Mouse (Mus musculus) gonadal fat pad, adult 2 months (tissue): Measurements from ENCODE around the gene Thop1. TPM values are rescaled to one million over a fixed set of nuclear protein-coding genes. Genes with fewer than 3 reads are reported as not detected.
"Not testable (repeated sequence)": the region's sequence is repeated elsewhere in the genome, so short reads cannot be mapped to it uniquely, and the experiment has no call there.

ENCODE experiments used
- DNase-seq: peaks from one replicate; pipeline ENCODE4 v3.0.0-alpha.2; 2012; ENCODE audit warnings: low read depth
- polyA plus RNA-seq: library from polyadenylated mRNA; depleted of rRNA; stranded (reverse); fragments of >200 nt; gene quantifications from 2 replicates; pipeline ENCODE4 v1.2.3, GENCODE M21; 2012

Thop1 gene
- polyA plus RNA-seq, 1 experiment, result 35.0 TPM

- DNase-seq, result no peak
These were observed 12.3 kb upstream of the Thop1 start for GRCm38 (mm10) chr10:81057406-81058130.

- DNase-seq, result no peak
These were observed 10.9 kb upstream of the Thop1 start for GRCm38 (mm10) chr10:81058896-81059295.

- DNase-seq, result peak; percentile 91
These were observed 10.0 kb upstream of the Thop1 start, which contains the start of gene Sgta for GRCm38 (mm10) chr10:81059603-81060543. TSS of gene Sgta (minus strand) at chr10:81060181.

GRCm38 (mm10) chr10:81062710-81063109 lies 7.1 kb upstream of the Thop1 start:
- no peak for DNase-seq

- not testable (repeated sequence) for DNase-seq
These were observed 5.3 kb upstream of the Thop1 start for GRCm38 (mm10) chr10:81064519-81064918.

- no peak for DNase-seq
These were observed 1.1 kb upstream of the Thop1 start for GRCm38 (mm10) chr10:81068706-81069105.

- no peak for DNase-seq
These were observed 2.5 kb downstream of the Thop1 start for GRCm38 (mm10) chr10:81072290-81072689.

- DNase-seq, result no peak
These were observed 3.6 kb downstream of the Thop1 start for GRCm38 (mm10) chr10:81073464-81073863.

- DNase-seq, result peak; percentile 27
These were observed 5.9 kb downstream of the Thop1 start for GRCm38 (mm10) chr10:81075734-81076133.

- DNase-seq, result no peak
These were observed 6.5 kb downstream of the Thop1 start for GRCm38 (mm10) chr10:81076356-81076755.

- no peak for DNase-seq
These were observed 8.1 kb downstream of the Thop1 start for GRCm38 (mm10) chr10:81077916-81078315.

GRCm38 (mm10) chr10:81080008-81080655 lies 10.3 kb downstream of the Thop1 start:
- DNase-seq, result no peak

- DNase-seq, result no peak
These were observed 12.5 kb downstream of the Thop1 start for GRCm38 (mm10) chr10:81082168-81082960.

GRCm38 (mm10) chr10:81087021-81087420 lies 17.2 kb downstream of the Thop1 start:
- no peak for DNase-seq

GRCm38 (mm10) chr10:81089216-81089615 lies 19.4 kb downstream of the Thop1 start:
- DNase-seq, result no peak

- DNase-seq, result no peak
These were observed 20.8 kb downstream of the Thop1 start for GRCm38 (mm10) chr10:81090621-81091020.

GRCm38 (mm10) chr10:81092465-81093250 lies 22.8 kb downstream of the Thop1 start:
- DNase-seq, result no peak

- DNase-seq, result no peak
These were observed 25.3 kb downstream of the Thop1 start for GRCm38 (mm10) chr10:81094931-81095678.

- no peak for DNase-seq
These were observed 35.8 kb downstream of the Thop1 start, which contains the start of gene Map2k2 for GRCm38 (mm10) chr10:81105565-81106112. TSS of gene Map2k2 (plus strand) at chr10:81105915.
